Mouse (Mus musculus): ENCODE results near the gene Dnajb8. TPM values are rescaled to one million over a fixed set of nuclear protein-coding genes. Genes with fewer than 3 reads are reported as not detected.

Dnajb8 gene
- polyA plus RNA-seq, 1 experiment from 2014 or later: not detected

GRCm38 (mm10) chr6:88260645-88261044 lies 38.6 kb downstream of the Dnajb8 start:
- Histone ChIP-seq H3K9me3 (ENCODE audit: control insufficient read depth, low read length) (no peaks in the 10 kb centered on the region), H3K4me3 (ENCODE audit: low read length) (no peak overlapping the region), H3K27me3 (replicated peaks; ENCODE audit: control insufficient read depth, insufficient read depth, low read length) (no peaks in the 10 kb centered on the region), H3K9ac (ENCODE audit: low read depth, low read length) (no peak overlapping the region), H3K27ac (ENCODE audit: low read depth, low read length) (no peak overlapping the region), H3K4me2 (ENCODE audit: low read length) (no peak overlapping the region), H3K36me3 (ENCODE audit: control insufficient read depth, insufficient read depth, low read length) (no peaks in the 10 kb centered on the region), H3K4me1 (ENCODE audit: control insufficient read depth, insufficient read depth, low read depth, low read length) (no peaks in the 10 kb centered on the region)
- 97% methylated on average over 3 of the region's 3 CpGs for WGBS
- ATAC-seq: no peak

- Histone ChIP-seq H3K4me3 (ENCODE audit: low read length) (no peak overlapping the region), H3K9me3 (ENCODE audit: control insufficient read depth, low read length) (no peaks in the 10 kb centered on the region), H3K4me1 (ENCODE audit: control insufficient read depth, insufficient read depth, low read depth, low read length) (no peaks in the 10 kb centered on the region), H3K9ac (ENCODE audit: low read depth, low read length) (no peak overlapping the region), H3K27me3 (replicated peaks; ENCODE audit: control insufficient read depth, insufficient read depth, low read length) (no peaks in the 10 kb centered on the region), H3K36me3 (ENCODE audit: control insufficient read depth, insufficient read depth, low read length) (no peaks in the 10 kb centered on the region), H3K4me2 (ENCODE audit: low read length) (no peak overlapping the region), H3K27ac (ENCODE audit: low read depth, low read length) (no peak overlapping the region)
- peak; percentile 82 for ATAC-seq
- WGBS: 29% methylated on average over 9 of the region's 9 CpGs
Measured at GRCm38 (mm10) chr6:88262160-88262559, 40.1 kb downstream of the Dnajb8 start.

- Histone ChIP-seq H3K4me3 (ENCODE audit: low read length) (no peak overlapping the region), H3K27ac (ENCODE audit: low read depth, low read length) (no peak overlapping the region), H3K4me2 (ENCODE audit: low read length) (no peak overlapping the region), H3K4me1 (ENCODE audit: control insufficient read depth, insufficient read depth, low read depth, low read length) (no peaks in the 10 kb centered on the region), H3K9me3 (ENCODE audit: control insufficient read depth, low read length) (no peaks in the 10 kb centered on the region), H3K36me3 (ENCODE audit: control insufficient read depth, insufficient read depth, low read length) (no peaks in the 10 kb centered on the region), H3K9ac (ENCODE audit: low read depth, low read length) (no peak overlapping the region), H3K27me3 (replicated peaks; ENCODE audit: control insufficient read depth, insufficient read depth, low read length) (no peaks in the 10 kb centered on the region)
- 100% methylated on average over 1 of the region's 1 CpGs for WGBS
- no peak for ATAC-seq
Measured at GRCm38 (mm10) chr6:88265355-88265754, 43.3 kb downstream of the Dnajb8 start.

GRCm38 (mm10) chr6:88266055-88266454 lies 44.0 kb downstream of the Dnajb8 start:
- Histone ChIP-seq H3K9me3 (ENCODE audit: control insufficient read depth, low read length) (no peaks in the 10 kb centered on the region), H3K36me3 (ENCODE audit: control insufficient read depth, insufficient read depth, low read length) (no peaks in the 10 kb centered on the region), H3K4me2 (ENCODE audit: low read length) (no peak overlapping the region), H3K27me3 (replicated peaks; ENCODE audit: control insufficient read depth, insufficient read depth, low read length) (no peaks in the 10 kb centered on the region), H3K27ac (ENCODE audit: low read depth, low read length) (no peak overlapping the region), H3K4me3 (ENCODE audit: low read length) (no peak overlapping the region), H3K9ac (ENCODE audit: low read depth, low read length) (no peak overlapping the region), H3K4me1 (ENCODE audit: control insufficient read depth, insufficient read depth, low read depth, low read length) (no peaks in the 10 kb centered on the region)
- 70% methylated on average over 3 of the region's 3 CpGs for WGBS
- ATAC-seq: no peak

GRCm38 (mm10) chr6:88267068-88267467 lies 45.0 kb downstream of the Dnajb8 start:
- Histone ChIP-seq H3K27me3 (replicated peaks; ENCODE audit: control insufficient read depth, insufficient read depth, low read length) (no peaks in the 10 kb centered on the region), H3K36me3 (ENCODE audit: control insufficient read depth, insufficient read depth, low read length) (no peaks in the 10 kb centered on the region), H3K4me3 (ENCODE audit: low read length) (no peak overlapping the region), H3K9ac (ENCODE audit: low read depth, low read length) (no peak overlapping the region), H3K9me3 (ENCODE audit: control insufficient read depth, low read length) (no peaks in the 10 kb centered on the region), H3K27ac (ENCODE audit: low read depth, low read length) (no peak overlapping the region), H3K4me1 (ENCODE audit: control insufficient read depth, insufficient read depth, low read depth, low read length) (no peaks in the 10 kb centered on the region), H3K4me2 (ENCODE audit: low read length) (no peak overlapping the region)
- WGBS: 94% methylated on average over 3 of the region's 3 CpGs
- no peak for ATAC-seq

- Histone ChIP-seq H3K9ac (ENCODE audit: low read depth, low read length) (no peak overlapping the region), H3K27me3 (replicated peaks; ENCODE audit: control insufficient read depth, insufficient read depth, low read length) (no peaks in the 10 kb centered on the region), H3K36me3 (ENCODE audit: control insufficient read depth, insufficient read depth, low read length) (no peaks in the 10 kb centered on the region), H3K4me3 (ENCODE audit: low read length) (no peak overlapping the region), H3K27ac (ENCODE audit: low read depth, low read length) (no peak overlapping the region), H3K4me1 (ENCODE audit: control insufficient read depth, insufficient read depth, low read depth, low read length) (no peaks in the 10 kb centered on the region), H3K4me2 (ENCODE audit: low read length) (no peak overlapping the region), H3K9me3 (ENCODE audit: control insufficient read depth, low read length) (no peaks in the 10 kb centered on the region)
- no peak for ATAC-seq
- WGBS: 90% methylated on average over 2 of the region's 2 CpGs
Measured at GRCm38 (mm10) chr6:88267970-88268369, 45.9 kb downstream of the Dnajb8 start.

GRCm38 (mm10) chr6:88274623-88275022 lies 52.6 kb downstream of the Dnajb8 start:
- Histone ChIP-seq H3K4me2 (ENCODE audit: low read length) (no peak overlapping the region), H3K27me3 (replicated peaks; ENCODE audit: control insufficient read depth, insufficient read depth, low read length) (no peaks in the 10 kb centered on the region), H3K27ac (ENCODE audit: low read depth, low read length) (no peak overlapping the region), H3K9me3 (ENCODE audit: control insufficient read depth, low read length) (no peaks in the 10 kb centered on the region), H3K9ac (ENCODE audit: low read depth, low read length) (no peak overlapping the region), H3K4me3 (ENCODE audit: low read length) (no peak overlapping the region), H3K36me3 (ENCODE audit: control insufficient read depth, insufficient read depth, low read length) (no peaks in the 10 kb centered on the region), H3K4me1 (ENCODE audit: control insufficient read depth, insufficient read depth, low read depth, low read length) (no peaks in the 10 kb centered on the region)
- 89% methylated on average over 6 of the region's 6 CpGs for WGBS
- ATAC-seq: no peak

- WGBS: 83% methylated on average over 4 of the region's 4 CpGs
- Histone ChIP-seq H3K4me2 (ENCODE audit: low read length) (no peak overlapping the region), H3K4me1 (ENCODE audit: control insufficient read depth, insufficient read depth, low read depth, low read length) (no peaks in the 10 kb centered on the region), H3K9me3 (ENCODE audit: control insufficient read depth, low read length) (no peaks in the 10 kb centered on the region), H3K9ac (ENCODE audit: low read depth, low read length) (no peak overlapping the region), H3K4me3 (ENCODE audit: low read length) (no peak overlapping the region), H3K36me3 (ENCODE audit: control insufficient read depth, insufficient read depth, low read length) (no peaks in the 10 kb centered on the region), H3K27me3 (replicated peaks; ENCODE audit: control insufficient read depth, insufficient read depth, low read length) (no peaks in the 10 kb centered on the region), H3K27ac (ENCODE audit: low read depth, low read length) (no peak overlapping the region)
- ATAC-seq: no peak
Measured at GRCm38 (mm10) chr6:88276221-88276620, 54.2 kb downstream of the Dnajb8 start.

GRCm38 (mm10) chr6:88277242-88277641 lies 55.2 kb downstream of the Dnajb8 start:
- H3K9me3 ChIP-seq (ENCODE audit: control insufficient read depth, low read length): no peaks in the 10 kb centered on the region
- ATAC-seq: no peak
- H3K4me2 ChIP-seq (ENCODE audit: low read length): no peak overlapping the region
- H3K9ac ChIP-seq (ENCODE audit: low read depth, low read length): no peak overlapping the region
- 95% methylated on average over 4 of the region's 4 CpGs for WGBS
- no peaks in the 10 kb centered on the region for H3K36me3 ChIP-seq (ENCODE audit: control insufficient read depth, insufficient read depth, low read length)
- no peaks in the 10 kb centered on the region for H3K27me3 ChIP-seq (replicated peaks; ENCODE audit: control insufficient read depth, insufficient read depth, low read length)
- no peak overlapping the region for H3K4me3 ChIP-seq (ENCODE audit: low read length)
- H3K27ac ChIP-seq (ENCODE audit: low read depth, low read length): no peak overlapping the region
- no peaks in the 10 kb centered on the region for H3K4me1 ChIP-seq (ENCODE audit: control insufficient read depth, insufficient read depth, low read depth, low read length)

- no peak overlapping the region for H3K27ac ChIP-seq (ENCODE audit: low read depth, low read length)
- no peaks in the 10 kb centered on the region for H3K36me3 ChIP-seq (ENCODE audit: control insufficient read depth, insufficient read depth, low read length)
- H3K4me2 ChIP-seq (ENCODE audit: low read length): no peak overlapping the region
- no peaks in the 10 kb centered on the region for H3K4me1 ChIP-seq (ENCODE audit: control insufficient read depth, insufficient read depth, low read depth, low read length)
- no peak overlapping the region for H3K9ac ChIP-seq (ENCODE audit: low read depth, low read length)
- no peaks in the 10 kb centered on the region for H3K9me3 ChIP-seq (ENCODE audit: control insufficient read depth, low read length)
- H3K4me3 ChIP-seq (ENCODE audit: low read length): no peak overlapping the region
- ATAC-seq: no peak
- WGBS: 79% methylated on average over 2 of the region's 2 CpGs
- H3K27me3 ChIP-seq (replicated peaks; ENCODE audit: control insufficient read depth, insufficient read depth, low read length): no peaks in the 10 kb centered on the region
Measured at GRCm38 (mm10) chr6:88278141-88278540, 56.1 kb downstream of the Dnajb8 start.

All from hindbrain, embryonic 16.5 days (tissue).